Mouse (Mus musculus) heart, embryonic 14.5 days (tissue): ENCODE data around the gene Cir1. TPM values are rescaled to one million over a fixed set of nuclear protein-coding genes. Genes with fewer than 3 reads are reported as not detected.

Experiments
- ATAC-seq: fragments of 200-750 bp; cut with Nextera tagmentation; 2 replicates; pipeline ENCODE4 v1.8.0; 2017; ENCODE audit warnings: low read depth, moderate TSS enrichment; ENCODE audit not compliant: insufficient number of reproducible peaks, insufficient read depth, low FRiP score
- H3K27ac ChIP-seq, 2 experiments: fragments of 200-500 bp in 1 of 2; fragments of 300-500 bp in 1 of 2; sonication (generic) in 1 of 2; replicated peaks in 1 of 2; 2 replicates each; pipeline ENCODE4 v1.5.1; 2012 to 2014; ENCODE audit warnings: low read depth in 2 of 2, low read length in 2 of 2, control low read depth in 1 of 2, mild to moderate bottlenecking in 1 of 2, mixed read lengths in 1 of 2; ENCODE audit not compliant: control insufficient read depth in 1 of 2, insufficient read depth in 1 of 2
- H3K27me3 ChIP-seq: fragments of 300-500 bp; sonication (generic); 2 replicates; pipeline ENCODE4 v1.6.1; 2014; ENCODE audit warnings: mild to moderate bottlenecking, low read length, control low read depth; ENCODE audit not compliant: control insufficient read depth, insufficient read depth
- H3K36me3 ChIP-seq: fragments of 300-500 bp; sonication (generic); 2 replicates; pipeline ENCODE4 v1.6.1; 2014; ENCODE audit warnings: mild to moderate bottlenecking, control low read depth, low read length, mixed read lengths; ENCODE audit not compliant: control insufficient read depth, insufficient read depth
- H3K4me1 ChIP-seq, 2 experiments: fragments of 200-500 bp in 1 of 2; fragments of 300-500 bp in 1 of 2; sonication (generic) in 1 of 2; 2 replicates each; pipeline ENCODE4 v1.6.1; 2012 to 2014; ENCODE audit warnings: low read length in 2 of 2, control low read depth in 1 of 2, mixed read lengths in 1 of 2; ENCODE audit not compliant: control insufficient read depth in 2 of 2, insufficient read depth in 2 of 2
- H3K4me2 ChIP-seq: fragments of 300-500 bp; sonication (generic); 2 replicates; pipeline ENCODE4 v1.6.1; 2014; ENCODE audit warnings: mild to moderate bottlenecking, low read length
- H3K4me3 ChIP-seq, 2 experiments: fragments of 200-500 bp in 1 of 2; fragments of 300-500 bp in 1 of 2; sonication (generic) in 1 of 2; 2 replicates each; pipeline ENCODE4 v1.5.1; 2012 to 2014; ENCODE audit warnings: low read length in 2 of 2, mild to moderate bottlenecking in 2 of 2, control low read depth in 1 of 2, low read depth in 1 of 2, moderate library complexity in 1 of 2; ENCODE audit not compliant: control insufficient read depth in 1 of 2, insufficient read depth in 1 of 2
- H3K9ac ChIP-seq: fragments of 300-500 bp; sonication (generic); 2 replicates; pipeline ENCODE4 v1.6.1; 2014; ENCODE audit warnings: mild to moderate bottlenecking, low read length
- H3K9me3 ChIP-seq: fragments of 300-500 bp; sonication (generic); 2 replicates; pipeline ENCODE4 v1.6.1; 2016; ENCODE audit warnings: low read length, control low read depth; ENCODE audit not compliant: control insufficient read depth
- WGBS: fragments of 180-500 bp; shearing (Covaris S2); extraction: QIAGEN DNeasy Blood & Tissue Kit; methylation state at CpG from one replicate; pipeline ENCODE4 v1.1.7; 2014; 5-methylcytosine and 5-hydroxymethylcytosine counted together
- polyA plus RNA-seq: library from polyadenylated mRNA; unstranded; fragments of >200 nt; fragmentation: Nextera tagmentation; extraction: Ambion mirVana; gene quantifications from 2 replicates; pipeline ENCODE4 v1.2.1, GENCODE M21; 2014

Cir1 gene
- polyA plus RNA-seq, 1 experiment from 2014 or later, result 19.0 TPM

DNA sequence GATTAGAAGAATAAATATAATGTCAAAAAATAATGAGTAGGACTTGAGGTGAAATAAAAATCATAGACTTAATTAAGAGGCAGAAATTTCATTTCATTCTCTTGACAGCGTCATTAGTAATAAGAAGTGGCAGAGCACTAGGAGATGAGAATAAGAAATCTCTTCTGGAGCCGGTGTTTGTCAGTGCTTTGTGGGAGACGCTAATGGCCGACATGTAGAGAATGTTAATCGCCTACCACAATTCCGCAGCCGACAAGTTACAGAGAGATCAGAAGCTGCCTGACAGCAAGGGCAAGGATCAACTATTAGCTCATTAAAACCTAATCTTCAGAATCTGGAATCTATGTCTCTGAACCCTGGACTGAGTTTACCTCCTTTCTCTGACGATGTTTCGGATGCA is 35.3 kb upstream of the Cir1 start:
- WGBS, result 67% methylated on average over 9 of the region's 9 CpGs
- Histone ChIP-seq H3K9me3 (no peaks in the 10 kb centered on the region), H3K9ac (no peak overlapping the region), H3K4me1 (peaks cover 0 to 14% of the 10 kb centered on the region in 2 experiments; a peak in 2 of 4 replicates), H3K4me3 (no peak overlapping the region), H3K4me2 (no peak overlapping the region), H3K27ac (no peak overlapping the region), H3K36me3 (no peaks in the 10 kb centered on the region), H3K27me3 (no peaks in the 10 kb centered on the region)
- no peak for ATAC-seq

DNA sequence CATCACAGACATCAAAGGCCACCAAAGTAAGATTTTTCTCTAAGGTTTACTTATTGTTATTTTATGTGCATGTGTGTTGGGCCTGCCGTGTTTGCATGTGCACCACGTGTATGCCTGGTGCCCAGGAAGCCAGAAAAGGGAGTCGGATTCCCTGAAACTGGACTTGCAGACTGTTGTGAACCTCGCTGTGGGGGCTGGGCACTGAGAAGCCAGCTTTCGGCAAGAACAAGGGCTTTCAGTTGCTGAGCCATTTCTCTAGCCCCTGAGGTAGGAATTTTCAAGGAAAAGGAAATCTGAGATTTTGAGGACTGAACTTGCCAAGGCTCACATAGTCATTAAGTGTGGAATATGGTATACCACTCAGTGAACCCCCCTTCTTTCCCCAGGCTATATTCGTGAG is 34.6 kb upstream of the Cir1 start:
- Histone ChIP-seq H3K27ac (no peak overlapping the region), H3K4me2 (no peak overlapping the region), H3K36me3 (no peaks in the 10 kb centered on the region), H3K27me3 (no peaks in the 10 kb centered on the region), H3K4me3 (no peak overlapping the region), H3K4me1 (peaks cover 0 to 10% of the 10 kb centered on the region in 2 experiments; a peak in 2 of 4 replicates), H3K9me3 (no peaks in the 10 kb centered on the region), H3K9ac (no peak overlapping the region)
- ATAC-seq, result no peak
- 70% methylated on average over 6 of the region's 6 CpGs for WGBS

DNA sequence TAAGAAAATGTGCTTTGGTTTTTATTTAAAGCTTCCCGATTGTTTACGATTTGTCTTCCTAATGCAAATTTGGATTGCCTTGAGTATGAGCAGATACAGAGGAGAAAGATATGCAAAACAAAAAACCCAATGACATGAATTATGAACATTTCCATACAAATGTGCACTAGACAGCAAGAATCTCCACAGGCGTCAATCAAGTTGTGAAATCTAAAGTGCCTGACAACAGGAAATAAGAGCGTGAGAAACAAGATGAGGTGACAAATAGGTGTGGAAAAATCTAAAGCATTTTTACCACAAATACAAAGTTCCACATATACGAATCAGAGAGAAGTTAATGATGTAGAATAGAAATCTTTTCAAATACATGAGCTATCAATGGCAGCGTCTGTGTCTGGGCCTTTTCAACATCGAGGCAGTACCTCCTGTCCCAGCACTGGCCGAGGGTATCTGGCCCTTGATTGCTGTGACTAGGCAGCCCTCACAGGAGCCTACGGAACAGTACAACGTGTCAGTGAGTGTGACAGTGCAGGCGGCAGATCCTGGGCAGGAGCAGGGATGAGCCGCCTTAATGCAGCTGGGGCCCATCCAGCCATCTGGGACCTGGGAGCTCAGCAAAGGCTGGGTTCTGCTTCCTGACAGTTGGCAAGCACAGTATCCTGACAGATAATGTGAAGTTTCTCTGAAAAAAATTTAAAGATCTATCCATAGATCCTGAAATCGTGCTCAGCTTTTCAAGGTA is 34.0 kb upstream of the Cir1 start:
- Histone ChIP-seq H3K9ac (no peak overlapping the region), H3K4me2 (no peak overlapping the region), H3K4me3 (no peak overlapping the region), H3K9me3 (no peaks in the 10 kb centered on the region), H3K27ac (no peak overlapping the region), H3K36me3 (no peaks in the 10 kb centered on the region), H3K27me3 (no peaks in the 10 kb centered on the region), H3K4me1 (peaks cover 0 to 3% of the 10 kb centered on the region in 2 experiments; a peak in 2 of 4 replicates)
- WGBS, result 57% methylated on average over 13 of the region's 13 CpGs
- no peak for ATAC-seq

DNA sequence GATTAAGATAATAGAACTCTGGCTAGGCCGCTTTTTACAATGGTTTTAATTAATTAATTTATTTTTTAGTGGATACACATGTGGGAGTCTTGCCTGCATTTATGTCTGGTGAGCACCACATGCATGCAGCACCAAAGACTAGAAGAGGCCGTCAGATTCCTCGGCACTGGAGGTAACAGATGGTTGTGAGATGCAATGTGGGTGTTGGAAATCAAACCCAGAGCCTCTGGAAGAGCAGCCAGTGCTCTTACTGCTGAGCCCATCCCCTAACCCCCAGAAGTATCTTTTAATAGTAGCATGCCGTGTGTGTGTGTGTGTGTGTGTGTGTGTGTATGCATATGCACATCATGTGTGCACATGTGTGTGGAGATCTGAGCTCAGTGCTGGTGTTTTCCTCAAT is 32.7 kb upstream of the Cir1 start:
- H3K27me3 ChIP-seq, result no peaks in the 10 kb centered on the region

DNA sequence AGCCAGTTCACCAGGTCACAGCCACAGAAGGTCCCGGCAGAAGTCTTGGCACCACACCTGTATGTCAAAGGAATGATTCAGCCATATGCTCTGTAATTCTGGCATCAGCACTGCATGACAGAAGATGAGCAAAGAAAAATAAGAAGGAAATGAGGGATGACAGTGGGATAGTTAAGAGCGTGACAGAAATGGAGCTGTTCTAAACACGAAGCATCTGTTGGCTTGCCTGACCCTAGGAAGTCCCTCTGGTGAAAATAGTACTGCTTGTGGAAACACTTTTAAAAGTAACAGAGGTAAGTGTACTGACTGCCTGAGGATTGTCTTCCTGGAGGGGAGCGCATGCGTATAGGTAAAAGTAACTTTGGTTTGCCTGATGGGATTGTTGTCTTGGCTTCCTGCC is 31.2 kb upstream of the Cir1 start:
- Histone ChIP-seq H3K36me3 (no peaks in the 10 kb centered on the region), H3K27ac (no peak overlapping the region), H3K4me2 (no peak overlapping the region), H3K27me3 (no peaks in the 10 kb centered on the region), H3K9ac (no peak overlapping the region), H3K9me3 (no peaks in the 10 kb centered on the region), H3K4me1 (no peaks in the 10 kb centered on the region), H3K4me3 (no peak overlapping the region)
- no peak for ATAC-seq
- 86% methylated on average over 5 of the region's 5 CpGs for WGBS

More for the DNA sequence above, 32.7 kb upstream of the Cir1 start:
- WGBS, result 89% methylated on average over 4 of the region's 4 CpGs
- ATAC-seq, result no peak
- Histone ChIP-seq H3K9me3 (no peaks in the 10 kb centered on the region), H3K4me2 (no peak overlapping the region), H3K4me3 (no peak overlapping the region), H3K9ac (no peak overlapping the region), H3K27ac (no peak overlapping the region), H3K36me3 (no peaks in the 10 kb centered on the region), H3K4me1 (no peaks in the 10 kb centered on the region)

DNA sequence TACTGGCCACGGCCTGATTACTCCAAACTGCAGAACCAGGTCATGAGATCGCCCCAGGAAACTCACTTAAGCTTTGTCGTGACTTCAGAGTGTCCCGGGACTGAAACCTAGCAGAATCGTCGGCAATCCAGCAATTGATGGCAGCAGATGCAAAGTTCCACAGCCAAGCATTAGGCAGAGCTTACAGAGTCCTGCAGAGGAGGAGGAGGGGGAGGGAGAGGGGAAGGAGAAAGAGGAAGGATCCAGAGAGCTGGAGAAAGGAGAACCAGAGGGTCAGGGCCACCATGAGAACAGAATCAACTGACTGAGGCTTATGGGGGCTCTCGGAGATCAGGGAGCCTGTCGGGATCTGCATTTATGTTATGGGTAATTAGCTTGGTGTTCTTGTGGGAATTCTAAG is 25.9 kb upstream of the Cir1 start:
- H3K4me2 ChIP-seq, result no peak overlapping the region
- H3K27ac ChIP-seq, result no peak overlapping the region
- H3K4me3 ChIP-seq, result no peak overlapping the region
- H3K4me1 ChIP-seq, result no peaks in the 10 kb centered on the region
- WGBS, result 70% methylated on average over 8 of the region's 8 CpGs
- no peak overlapping the region for H3K9ac ChIP-seq
- ATAC-seq, result no peak
- no peaks in the 10 kb centered on the region for H3K27me3 ChIP-seq
- no peaks in the 10 kb centered on the region for H3K9me3 ChIP-seq
- H3K36me3 ChIP-seq, result no peaks in the 10 kb centered on the region

DNA sequence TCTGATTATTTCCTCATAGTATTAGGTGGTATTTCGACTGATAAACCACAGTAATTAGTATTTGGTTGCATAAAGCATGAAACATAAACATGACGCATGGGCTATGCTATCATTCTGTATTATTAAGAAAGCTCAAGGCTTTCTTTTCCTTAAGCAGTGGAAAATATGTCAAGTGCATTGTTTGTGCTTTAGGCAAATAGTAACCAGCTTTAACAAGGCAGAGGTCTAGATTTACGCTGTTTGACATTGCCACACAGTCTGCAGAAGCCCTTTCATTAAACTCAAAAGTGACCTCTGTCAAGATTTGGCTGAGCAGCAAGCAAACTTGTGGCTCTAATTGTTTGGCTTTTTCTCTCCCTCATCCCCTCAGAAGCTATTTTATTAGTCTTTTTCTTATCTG is 23.4 kb upstream of the Cir1 start:
- Histone ChIP-seq H3K4me2 (no peak overlapping the region), H3K4me3 (no peak overlapping the region), H3K4me1 (no peaks in the 10 kb centered on the region), H3K9ac (no peak overlapping the region), H3K27me3 (no peaks in the 10 kb centered on the region), H3K36me3 (peaks cover 3% of the 10 kb centered on the region; the same call in 1 of the 2 replicates), H3K9me3 (no peaks in the 10 kb centered on the region), H3K27ac (no peak overlapping the region)
- no peak for ATAC-seq
- 86% methylated on average over 3 of the region's 3 CpGs for WGBS

DNA sequence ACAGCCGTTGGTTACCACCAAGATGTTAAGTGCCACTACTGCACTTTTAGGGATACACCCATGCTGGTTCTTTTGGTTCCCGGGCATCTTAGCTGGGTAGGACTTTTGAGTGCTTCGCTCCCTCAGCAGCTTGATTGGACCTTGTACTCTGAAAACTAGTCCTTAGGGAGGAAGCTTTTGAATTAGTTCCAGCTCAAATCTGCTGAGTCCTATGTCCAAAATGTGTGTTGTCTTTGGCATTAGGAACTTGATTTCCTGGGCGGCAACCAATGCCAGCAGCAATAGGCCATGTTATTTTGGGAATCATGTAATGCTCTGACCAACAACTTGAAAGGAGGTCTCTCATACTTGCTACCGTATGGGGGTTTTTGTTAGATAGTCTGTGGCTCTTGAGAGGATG is 13.4 kb upstream of the Cir1 start:
- WGBS, result 92% methylated on average over 5 of the region's 5 CpGs
- ATAC-seq, result no peak
- no peaks in the 10 kb centered on the region for H3K27me3 ChIP-seq
- H3K36me3 ChIP-seq, result peaks cover 7% of the 10 kb centered on the region; the same call in 1 of the 2 replicates
- H3K27ac ChIP-seq, result no peak overlapping the region
- H3K4me1 ChIP-seq, result no peaks in the 10 kb centered on the region
- no peaks in the 10 kb centered on the region for H3K9me3 ChIP-seq
- no peak overlapping the region for H3K4me3 ChIP-seq
- no peak overlapping the region for H3K4me2 ChIP-seq
- no peak overlapping the region for H3K9ac ChIP-seq
